Mouse (Mus musculus): Measurements from ENCODE around the gene Dync1h1. TPM values are rescaled to one million over a fixed set of nuclear protein-coding genes. Genes with fewer than 3 reads are reported as not detected.

The Dync1h1 gene
- polyA plus RNA-seq, 1 experiment = 224 TPM

DNA sequence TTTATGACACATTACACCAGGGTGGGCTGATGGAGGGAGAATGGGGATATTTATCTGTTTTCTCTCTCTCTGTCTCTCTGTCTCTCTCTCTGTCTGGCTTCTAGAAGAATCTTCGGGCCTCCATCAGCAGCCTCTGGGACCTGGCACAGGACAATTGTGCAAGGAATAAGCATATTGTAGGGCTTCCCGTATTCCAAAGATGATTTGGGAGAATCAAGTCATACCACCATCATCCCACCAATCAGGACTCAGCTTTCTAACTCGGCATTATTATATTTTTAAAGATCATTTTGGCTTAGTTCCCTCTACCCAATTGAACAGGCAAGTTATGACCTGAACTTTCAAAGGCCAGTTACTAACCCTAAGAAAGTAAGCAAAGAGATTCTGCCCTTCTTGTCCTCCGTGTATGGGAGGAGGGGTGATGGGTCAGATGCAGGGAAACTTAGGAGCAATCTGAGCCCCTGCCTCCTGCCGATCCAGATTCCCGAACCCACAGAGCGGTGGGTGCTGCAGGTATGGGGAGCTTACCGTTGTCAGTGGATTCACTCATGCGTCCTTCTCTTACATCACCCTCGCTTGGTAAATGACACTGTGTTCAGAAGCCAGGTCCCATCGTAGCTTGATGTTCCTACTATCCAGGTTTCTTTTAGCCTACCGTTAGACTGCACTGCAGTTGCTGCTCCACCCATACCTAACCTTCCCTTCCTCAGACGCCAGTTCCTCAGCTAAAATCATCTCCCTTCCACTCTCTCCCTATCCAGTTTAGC, 844 bp upstream of the Dync1h1 start:
- no peak overlapping the region for H3K4me3 ChIP-seq (ENCODE audit: extremely low read depth, insufficient read depth, insufficient read length)
- 66% methylated on average over 13 of the region's 13 CpGs for WGBS

DNA sequence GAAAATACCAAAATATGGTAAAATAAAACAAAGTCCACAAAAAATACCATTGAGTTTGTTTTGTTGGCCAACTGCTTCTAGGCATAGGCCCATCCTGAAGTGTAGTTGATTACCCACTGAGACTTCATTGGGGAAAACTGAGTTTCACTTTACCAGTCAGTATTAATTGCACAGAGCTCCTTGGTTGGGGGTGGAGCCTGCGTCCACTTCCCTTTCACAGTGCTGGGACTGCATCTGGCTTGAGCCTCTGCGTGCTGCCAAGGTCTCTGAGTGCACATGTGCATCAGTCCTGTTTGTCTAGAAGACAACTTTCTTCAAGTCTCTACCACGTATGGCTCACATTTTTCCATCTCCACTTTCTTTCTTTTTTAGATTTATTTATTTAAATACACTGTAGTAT, 4.9 kb downstream of the Dync1h1 start:
- Histone ChIP-seq H3K36me3 (ENCODE audit: control insufficient read depth, insufficient read depth, low read length) (no peaks in the 10 kb centered on the region), H3K4me1 (ENCODE audit: control insufficient read depth, insufficient read depth, insufficient read length) (peaks cover 3% of the 10 kb centered on the region), H3K4me3 (ENCODE audit: extremely low read depth, insufficient read depth, insufficient read length) (no peak overlapping the region), H3K27me3 (ENCODE audit: control insufficient read depth, insufficient read depth, low read length) (no peaks in the 10 kb centered on the region), H3K27ac (ENCODE audit: insufficient read depth, low read length) (no peak overlapping the region)
- peak in 1 of 2 experiments; percentile 20 for DNase-seq (ENCODE audit: low read depth in 1 of 2, low spot score in 2 of 2)
- no peak for TF ChIP-seq POLR2A (IDR thresholded peaks at IDR 0.05; ENCODE audit: low read depth, low read length)
- no peak for TF ChIP-seq CTCF (IDR thresholded peaks at IDR 0.05; ENCODE audit: extremely low read depth, insufficient read depth, insufficient read length, insufficient replicate concordance)
- WGBS = 37% methylated on average over 3 of the region's 3 CpGs

More for the DNA sequence above, 844 bp upstream of the Dync1h1 start:
- H3K4me1 ChIP-seq (ENCODE audit: control insufficient read depth, insufficient read depth, insufficient read length) = peaks cover 3% of the 10 kb centered on the region
- no peaks in the 10 kb centered on the region for H3K27me3 ChIP-seq (ENCODE audit: control insufficient read depth, insufficient read depth, low read length)
- H3K27ac ChIP-seq (ENCODE audit: insufficient read depth, low read length) = no peak overlapping the region
- TF ChIP-seq POLR2A (IDR thresholded peaks at IDR 0.05; ENCODE audit: low read depth, low read length) (no peak), CTCF (IDR thresholded peaks at IDR 0.05; ENCODE audit: extremely low read depth, insufficient read depth, insufficient read length, insufficient replicate concordance) (no peak)
- H3K36me3 ChIP-seq (ENCODE audit: control insufficient read depth, insufficient read depth, low read length) = no peaks in the 10 kb centered on the region
- no peak for DNase-seq (ENCODE audit: low read depth in 1 of 2, low spot score in 2 of 2)

DNA sequence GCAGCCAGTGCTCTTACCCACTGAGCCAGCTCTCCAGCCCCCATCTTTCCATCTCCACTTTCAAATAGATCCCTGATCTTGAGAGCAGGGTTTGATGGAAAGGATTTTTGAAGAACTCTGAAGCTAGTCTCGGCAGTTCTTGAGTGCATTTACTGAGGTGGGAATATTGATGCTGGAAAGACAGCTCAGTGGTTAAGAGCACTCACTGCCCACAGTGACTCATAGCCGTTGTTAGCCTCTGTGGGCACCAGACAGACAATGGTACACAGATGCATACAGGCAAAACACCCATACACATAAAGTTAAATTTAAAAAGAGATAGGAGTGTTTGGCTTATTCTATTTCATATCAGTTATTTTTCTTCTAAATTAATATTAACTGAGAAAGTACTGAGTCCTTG, 5.4 kb downstream of the Dync1h1 start:
- Histone ChIP-seq H3K4me1 (ENCODE audit: control insufficient read depth, insufficient read depth, insufficient read length) (peaks cover 3% of the 10 kb centered on the region; the same call in 1 of the 2 replicates), H3K36me3 (ENCODE audit: control insufficient read depth, insufficient read depth, low read length) (no peaks in the 10 kb centered on the region), H3K27ac (ENCODE audit: insufficient read depth, low read length) (no peak overlapping the region), H3K4me3 (ENCODE audit: extremely low read depth, insufficient read depth, insufficient read length) (no peak overlapping the region), H3K27me3 (ENCODE audit: control insufficient read depth, insufficient read depth, low read length) (no peaks in the 10 kb centered on the region)
- 85% methylated on average over 2 of the region's 2 CpGs for WGBS
- DNase-seq (ENCODE audit: low read depth in 1 of 2, low spot score in 2 of 2) = no peak
- TF ChIP-seq CTCF (IDR thresholded peaks at IDR 0.05; ENCODE audit: extremely low read depth, insufficient read depth, insufficient read length, insufficient replicate concordance) (no peak), POLR2A (IDR thresholded peaks at IDR 0.05; ENCODE audit: low read depth, low read length) (no peak)

DNA sequence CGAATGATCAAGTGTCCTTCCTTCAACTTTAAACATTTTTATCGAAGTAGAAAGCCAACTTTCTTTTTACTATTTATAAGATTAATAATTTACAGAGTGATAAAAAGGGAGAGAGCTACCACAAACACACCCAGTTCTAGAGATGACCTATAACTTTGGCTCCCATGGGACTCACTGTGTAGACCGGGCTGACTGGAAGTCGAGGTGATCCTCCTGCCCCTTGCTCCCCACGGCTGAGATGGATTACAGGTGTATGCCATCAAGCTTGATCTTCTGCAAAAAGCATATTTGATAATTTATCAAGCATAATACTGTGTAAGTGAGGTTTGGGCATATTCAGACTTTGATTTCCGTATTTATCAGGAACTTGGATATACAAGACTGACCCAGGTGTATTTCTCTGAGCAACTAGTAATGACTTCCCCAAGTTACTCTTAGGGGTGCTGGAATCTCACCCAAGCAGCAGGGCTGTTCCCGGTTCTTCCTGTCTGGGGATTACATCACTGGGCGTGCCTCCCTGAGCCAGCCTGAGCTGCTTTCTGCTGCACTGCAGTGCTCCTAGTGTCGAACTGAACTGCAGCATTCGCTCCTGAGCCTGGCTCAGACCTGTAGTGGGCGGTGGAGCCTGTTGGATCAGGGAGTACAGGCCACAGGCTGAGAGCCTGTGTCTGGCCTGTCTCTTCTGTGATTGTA, 7.4 kb downstream of the Dync1h1 start:
- no peak overlapping the region for H3K27ac ChIP-seq (ENCODE audit: insufficient read depth, low read length)
- peaks cover 3% of the 10 kb centered on the region for H3K36me3 ChIP-seq (ENCODE audit: control insufficient read depth, insufficient read depth, low read length)
- H3K4me3 ChIP-seq (ENCODE audit: extremely low read depth, insufficient read depth, insufficient read length) = no peak overlapping the region
- TF ChIP-seq CTCF (IDR thresholded peaks at IDR 0.05; ENCODE audit: extremely low read depth, insufficient read depth, insufficient read length, insufficient replicate concordance) (peak; percentile 6; the same call in 1 of the 2 replicates), POLR2A (IDR thresholded peaks at IDR 0.05; ENCODE audit: low read depth, low read length) (no peak)
- no peaks in the 10 kb centered on the region for H3K4me1 ChIP-seq (ENCODE audit: control insufficient read depth, insufficient read depth, insufficient read length)
- no peaks in the 10 kb centered on the region for H3K27me3 ChIP-seq (ENCODE audit: control insufficient read depth, insufficient read depth, low read length)
- 71% methylated on average over 11 of the region's 11 CpGs for WGBS
- no peak for DNase-seq (ENCODE audit: low read depth in 1 of 2, low spot score in 2 of 2)

DNA sequence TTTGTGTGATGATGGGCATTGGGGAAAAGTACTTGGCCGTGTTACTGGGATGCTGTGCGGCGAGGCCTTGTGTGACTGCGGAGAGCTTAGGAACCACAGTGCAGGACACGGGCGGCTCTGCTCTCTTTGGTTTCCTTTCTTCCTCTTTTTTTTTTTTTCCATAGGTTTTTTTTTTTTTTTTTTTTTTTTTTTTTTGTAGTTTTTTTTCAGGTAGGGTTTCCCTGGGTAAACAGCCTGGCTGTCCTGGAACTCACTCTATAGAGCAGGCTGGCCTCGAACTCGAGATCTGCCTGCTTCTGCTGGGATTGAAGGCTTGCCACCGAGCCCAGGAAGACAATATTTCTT, 7.9 kb downstream of the Dync1h1 start:
- WGBS = 76% methylated on average over 9 of the region's 9 CpGs
- Histone ChIP-seq H3K27ac (ENCODE audit: insufficient read depth, low read length) (no peak overlapping the region), H3K4me1 (ENCODE audit: control insufficient read depth, insufficient read depth, insufficient read length) (no peaks in the 10 kb centered on the region)

DNA sequence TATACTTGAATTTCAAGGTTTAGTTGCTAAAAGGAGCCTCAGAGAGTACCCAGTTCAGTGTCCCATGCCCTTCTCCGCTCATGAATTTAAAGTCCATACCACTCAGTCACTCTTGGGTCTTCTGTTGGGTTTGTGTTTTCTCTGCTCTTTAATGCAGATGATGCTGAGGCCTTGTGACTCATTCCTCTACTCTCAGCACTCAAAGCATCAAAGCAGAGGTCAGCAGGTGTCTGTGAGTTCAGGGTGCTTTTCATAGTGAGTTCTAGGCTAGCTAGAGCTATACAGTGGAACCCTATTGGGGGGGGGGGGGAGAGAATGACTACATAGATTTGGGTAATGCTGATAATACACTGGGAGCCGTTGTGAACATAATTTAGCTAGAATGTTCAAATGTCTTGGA, 9.5 kb downstream of the Dync1h1 start:
- no peak overlapping the region for H3K4me3 ChIP-seq (ENCODE audit: extremely low read depth, insufficient read depth, insufficient read length)
- no peak for TF ChIP-seq POLR2A (IDR thresholded peaks at IDR 0.05; ENCODE audit: low read depth, low read length)
- no peak for TF ChIP-seq CTCF (IDR thresholded peaks at IDR 0.05; ENCODE audit: extremely low read depth, insufficient read depth, insufficient read length, insufficient replicate concordance)
- H3K27me3 ChIP-seq (ENCODE audit: control insufficient read depth, insufficient read depth, low read length) = no peaks in the 10 kb centered on the region
- H3K27ac ChIP-seq (ENCODE audit: insufficient read depth, low read length) = no peak overlapping the region
- DNase-seq (ENCODE audit: low read depth in 1 of 2, low spot score in 2 of 2) = no peak
- 86% methylated on average over 2 of the region's 2 CpGs for WGBS
- H3K36me3 ChIP-seq (ENCODE audit: control insufficient read depth, insufficient read depth, low read length) = peaks cover 17% of the 10 kb centered on the region
- no peaks in the 10 kb centered on the region for H3K4me1 ChIP-seq (ENCODE audit: control insufficient read depth, insufficient read depth, insufficient read length)

More for the DNA sequence above, 7.9 kb downstream of the Dync1h1 start:
- TF ChIP-seq CTCF (IDR thresholded peaks at IDR 0.05; ENCODE audit: extremely low read depth, insufficient read depth, insufficient read length, insufficient replicate concordance) (no peak), POLR2A (IDR thresholded peaks at IDR 0.05; ENCODE audit: low read depth, low read length) (no peak)
- Histone ChIP-seq H3K36me3 (ENCODE audit: control insufficient read depth, insufficient read depth, low read length) (peaks cover 5% of the 10 kb centered on the region), H3K4me3 (ENCODE audit: extremely low read depth, insufficient read depth, insufficient read length) (no peak overlapping the region), H3K27me3 (ENCODE audit: control insufficient read depth, insufficient read depth, low read length) (no peaks in the 10 kb centered on the region)
- no peak for DNase-seq (ENCODE audit: low read depth in 1 of 2, low spot score in 2 of 2)

DNA sequence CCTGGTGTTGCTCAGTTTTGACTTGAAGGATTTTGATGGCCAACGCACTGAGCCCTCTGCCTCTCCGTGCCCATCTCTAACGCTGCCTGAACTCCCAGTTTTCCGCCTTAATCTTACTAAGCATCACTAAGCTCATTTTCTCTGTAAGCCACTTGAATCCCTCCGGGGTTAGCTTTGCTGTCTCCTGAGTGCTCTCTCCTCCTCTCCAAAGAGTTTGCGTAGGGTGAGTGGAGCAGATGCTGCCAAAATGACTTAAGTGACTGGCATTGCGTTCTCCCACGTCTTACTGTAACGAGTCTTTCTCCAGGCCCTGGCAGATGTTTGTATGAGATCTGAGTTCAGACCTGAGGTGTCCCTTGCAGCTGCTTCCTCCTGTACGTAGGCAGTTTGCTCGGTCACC, 28.8 kb downstream of the Dync1h1 start:
- H3K4me3 ChIP-seq (ENCODE audit: extremely low read depth, insufficient read depth, insufficient read length) = no peak overlapping the region
- TF ChIP-seq CTCF (IDR thresholded peaks at IDR 0.05; ENCODE audit: extremely low read depth, insufficient read depth, insufficient read length, insufficient replicate concordance) (no peak), POLR2A (IDR thresholded peaks at IDR 0.05; ENCODE audit: low read depth, low read length) (no peak)
- H3K4me1 ChIP-seq (ENCODE audit: control insufficient read depth, insufficient read depth, insufficient read length) = no peaks in the 10 kb centered on the region
- DNase-seq (ENCODE audit: low read depth in 1 of 2, low spot score in 2 of 2) = no peak
- peaks cover 87% of the 10 kb centered on the region for H3K36me3 ChIP-seq (ENCODE audit: control insufficient read depth, insufficient read depth, low read length)
- 97% methylated on average over 11 of the region's 11 CpGs for WGBS
- no peak overlapping the region for H3K27ac ChIP-seq (ENCODE audit: insufficient read depth, low read length)
- H3K27me3 ChIP-seq (ENCODE audit: control insufficient read depth, insufficient read depth, low read length) = no peaks in the 10 kb centered on the region
